Mouse (Mus musculus) megakaryocyte, embryonic 14.5 days (primary cell): ENCODE measurements around the gene Ablim1. TPM values are rescaled to one million over a fixed set of nuclear protein-coding genes. Genes with fewer than 3 reads are reported as not detected.

Experiments
- H3K27me3 ChIP-seq: replicated peaks from 2 replicates; pipeline ENCODE3; 2012; ENCODE audit warnings: inconsistent platforms
- H3K36me3 ChIP-seq: replicated peaks from 2 replicates; pipeline ENCODE3; 2012; ENCODE audit warnings: low read length, inconsistent platforms, mixed read lengths
- H3K4me1 ChIP-seq: 2 replicates; pipeline ENCODE4 v1.6.1; 2012; ENCODE audit warnings: inconsistent platforms
- H3K4me3 ChIP-seq: replicated peaks from 2 replicates; pipeline ENCODE3; 2012; ENCODE audit warnings: moderate library complexity, mild to moderate bottlenecking, inconsistent platforms
- H3K9me3 ChIP-seq: 2 replicates; pipeline ENCODE4 v1.6.1; 2012; ENCODE audit warnings: inconsistent platforms
- FLI1 ChIP-seq: IDR thresholded peaks from 2 replicates; pipeline ENCODE4 v1.6.1; 2012; ENCODE audit warnings: low read length, inconsistent platforms, mixed read lengths
- GATA1 ChIP-seq: IDR thresholded peaks from 3 replicates; pipeline ENCODE4 v1.6.1; 2012; ENCODE audit warnings: mixed read lengths, low read length, inconsistent platforms, borderline replicate concordance
- polyA plus RNA-seq: library from polyadenylated mRNA; stranded (reverse); fragments of >175 nt; gene quantifications from 2 replicates; pipeline ENCODE4 v1.2.3, GENCODE M21; 2012; ENCODE audit warnings: low replicate concordance; ENCODE audit not compliant: insufficient read depth

The Ablim1 gene
- polyA plus RNA-seq, 1 experiment, result 0.17 TPM

DNA sequence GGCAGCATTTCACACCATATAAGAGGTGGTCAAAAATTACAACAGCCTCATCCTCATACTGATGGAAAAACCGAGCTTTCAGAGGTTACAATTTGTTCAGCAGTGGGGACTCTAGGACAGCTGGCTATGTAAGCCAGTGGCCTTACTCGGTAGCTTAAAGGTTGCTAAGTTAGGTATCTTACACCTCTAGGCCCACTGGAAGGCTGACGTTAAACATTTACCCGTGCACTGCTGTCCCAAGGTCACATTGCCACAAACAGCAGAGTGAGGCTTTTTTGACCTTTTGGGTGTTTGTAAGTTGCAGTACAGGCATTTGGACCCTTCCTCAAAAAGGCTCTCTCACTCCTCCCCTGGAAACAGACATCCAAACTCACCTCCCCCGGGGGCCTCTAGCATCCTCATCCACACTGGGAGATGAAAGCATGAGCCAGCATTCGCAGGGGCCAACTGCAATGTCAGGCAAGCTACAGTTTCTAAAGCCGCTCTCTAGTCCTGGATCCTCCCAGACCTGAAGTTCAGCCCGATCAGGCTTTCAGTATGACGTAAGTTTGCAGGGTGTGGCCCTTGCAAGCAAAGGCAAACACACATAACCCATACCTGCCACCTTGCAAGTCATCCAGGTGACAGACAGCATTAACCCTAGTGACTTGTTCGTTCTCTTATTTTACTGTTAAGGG lies 132.7 kb downstream of the Ablim1 start:
- no peak overlapping the region for H3K4me3 ChIP-seq
- TF ChIP-seq GATA1 (no peak), FLI1 (no peak)
- H3K36me3 ChIP-seq, result no peaks in the 10 kb centered on the region
- H3K4me1 ChIP-seq, result peaks cover 10% of the 10 kb centered on the region
- no peaks in the 10 kb centered on the region for H3K9me3 ChIP-seq
- H3K27me3 ChIP-seq, result peaks cover 40% of the 10 kb centered on the region

DNA sequence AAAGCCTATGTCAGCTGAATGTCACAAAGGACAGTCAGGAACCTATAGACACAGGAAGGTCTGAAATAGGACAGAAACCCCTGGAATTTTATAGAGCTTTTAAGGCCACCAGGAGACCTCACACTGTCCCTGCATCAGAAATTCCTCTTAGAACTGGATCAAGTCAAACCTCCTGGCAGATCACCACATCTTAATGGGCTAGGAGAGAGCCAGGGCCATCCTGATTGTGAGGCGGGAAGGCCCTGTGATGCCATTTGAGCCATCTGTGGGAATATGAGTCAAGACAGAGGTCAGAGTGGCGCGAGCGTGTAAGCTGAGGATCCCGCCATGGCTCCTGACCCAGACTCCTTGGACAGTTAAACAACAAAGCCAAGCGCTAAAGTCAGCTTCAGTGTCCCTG lies 133.4 kb downstream of the Ablim1 start:
- TF ChIP-seq FLI1 (no peak), GATA1 (no peak)
- Histone ChIP-seq H3K9me3 (no peaks in the 10 kb centered on the region), H3K27me3 (peaks cover 36% of the 10 kb centered on the region), H3K4me3 (no peak overlapping the region), H3K4me1 (peaks cover 10% of the 10 kb centered on the region), H3K36me3 (no peaks in the 10 kb centered on the region)

DNA sequence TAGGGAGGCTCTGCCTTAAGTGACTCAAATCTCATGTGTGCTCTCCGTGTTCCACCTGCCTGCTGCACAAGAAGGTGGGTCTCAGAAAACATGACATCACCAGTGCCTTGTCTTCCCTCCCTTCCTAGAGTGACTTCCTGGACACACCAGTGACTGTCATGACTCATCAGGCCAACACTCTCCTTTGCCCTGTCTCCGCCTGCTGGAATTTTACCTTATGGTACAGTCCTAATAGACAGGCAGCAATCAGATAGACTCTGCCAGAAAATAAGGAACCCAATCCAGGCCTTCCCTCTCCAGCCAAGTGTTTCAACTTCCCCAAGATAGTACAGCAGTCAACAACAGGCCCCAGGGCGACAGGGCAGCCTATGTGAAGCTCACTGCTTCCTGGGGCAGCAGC lies 133.8 kb downstream of the Ablim1 start:
- Histone ChIP-seq H3K9me3 (no peaks in the 10 kb centered on the region), H3K27me3 (peaks cover 36% of the 10 kb centered on the region), H3K4me3 (no peak overlapping the region), H3K36me3 (no peaks in the 10 kb centered on the region), H3K4me1 (peaks cover 10% of the 10 kb centered on the region)
- TF ChIP-seq FLI1 (no peak), GATA1 (no peak)

DNA sequence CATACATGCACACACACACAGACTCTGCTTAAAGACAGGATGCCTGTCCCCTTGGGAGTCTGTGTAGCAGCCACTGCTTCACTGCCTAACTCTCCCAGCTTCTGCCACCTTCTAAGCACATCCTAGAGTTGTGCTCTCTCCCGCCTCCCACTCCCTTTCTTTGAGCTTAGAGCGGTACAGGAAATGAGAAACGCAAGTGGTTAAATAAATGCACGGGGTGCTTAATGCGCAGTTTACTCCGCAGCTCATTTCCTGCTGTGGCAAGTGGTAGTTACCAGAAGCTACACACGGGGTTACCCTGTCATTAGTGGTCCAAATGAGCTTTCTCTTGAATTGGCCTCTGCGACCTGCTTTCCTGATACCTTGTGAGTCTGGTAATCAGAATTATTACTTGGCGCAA lies 134.4 kb downstream of the Ablim1 start:
- Histone ChIP-seq H3K4me3 (peak overlapping the region; percentile 60), H3K9me3 (no peaks in the 10 kb centered on the region), H3K4me1 (peaks cover 10% of the 10 kb centered on the region), H3K27me3 (peaks cover 37% of the 10 kb centered on the region), H3K36me3 (no peaks in the 10 kb centered on the region)
- TF ChIP-seq GATA1, result no peak
- TF ChIP-seq FLI1, result no peak

DNA sequence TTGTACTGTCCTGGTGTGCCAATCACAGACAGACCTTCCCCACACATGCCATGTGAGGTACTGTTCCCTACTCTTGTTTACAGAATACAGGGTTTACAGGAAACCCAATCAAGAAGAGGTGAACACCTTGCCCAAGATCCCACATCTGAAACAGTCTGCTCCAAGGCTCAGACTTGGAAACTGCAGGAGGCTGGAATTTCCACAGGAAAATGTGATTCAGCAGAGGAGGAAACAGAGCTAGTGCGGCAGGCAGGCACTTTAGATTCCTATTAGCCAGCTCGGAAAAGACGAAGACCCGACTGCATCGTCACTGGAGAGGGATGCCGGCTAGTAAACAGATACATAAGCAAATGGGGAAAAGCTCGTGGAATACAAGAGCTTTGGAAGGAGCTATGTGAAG lies 135.4 kb downstream of the Ablim1 start:
- Histone ChIP-seq H3K9me3 (no peaks in the 10 kb centered on the region), H3K36me3 (no peaks in the 10 kb centered on the region), H3K4me1 (peaks cover 10% of the 10 kb centered on the region), H3K4me3 (no peak overlapping the region), H3K27me3 (peaks cover 38% of the 10 kb centered on the region)
- TF ChIP-seq FLI1, result no peak

DNA sequence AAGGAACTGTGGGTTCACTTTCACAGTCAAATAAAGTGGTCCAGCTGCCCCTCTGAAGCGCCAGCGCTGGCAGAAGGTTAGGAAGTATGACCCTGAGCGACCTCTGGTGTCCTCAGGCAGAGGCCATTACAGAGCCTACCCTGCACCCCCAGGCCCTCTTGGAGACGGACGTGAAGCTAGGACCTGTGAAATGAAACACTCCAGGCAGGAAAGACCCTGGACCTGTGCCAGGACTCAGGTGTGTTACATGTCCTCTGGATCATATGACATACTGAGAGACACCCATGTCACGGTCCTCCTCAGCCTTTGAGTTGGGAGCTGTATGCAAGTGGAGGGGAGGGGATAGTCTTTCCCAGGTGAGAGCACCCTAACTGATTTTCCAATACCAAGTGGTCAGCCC lies 137.4 kb downstream of the Ablim1 start:
- TF ChIP-seq FLI1 (no peak), GATA1 (no peak)
- peaks cover 10% of the 10 kb centered on the region for H3K4me1 ChIP-seq
- no peaks in the 10 kb centered on the region for H3K9me3 ChIP-seq
- peaks cover 33% of the 10 kb centered on the region for H3K27me3 ChIP-seq
- H3K4me3 ChIP-seq, result no peak overlapping the region
- H3K36me3 ChIP-seq, result no peaks in the 10 kb centered on the region

DNA sequence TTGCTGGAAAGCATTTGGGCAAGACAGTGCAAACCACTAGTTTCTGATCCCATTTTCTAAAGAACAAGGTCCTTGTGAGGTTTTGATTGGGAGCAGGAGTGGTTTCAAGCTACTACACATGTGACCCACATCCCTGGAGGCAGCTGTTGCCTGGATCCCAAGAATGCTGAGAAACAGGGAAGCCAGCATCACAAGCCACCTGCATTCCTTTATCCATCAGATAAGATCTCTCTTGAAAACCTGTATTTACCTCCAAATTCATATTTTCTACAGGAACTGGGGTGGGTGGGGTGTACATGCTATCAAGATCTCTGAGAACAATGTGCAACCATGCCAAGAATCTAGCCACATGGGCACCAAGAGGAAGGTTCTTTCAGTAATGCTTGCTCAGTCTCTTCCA lies 139.6 kb downstream of the Ablim1 start:
- Histone ChIP-seq H3K4me1 (peaks cover 2% of the 10 kb centered on the region; the same call in 1 of the 2 replicates), H3K9me3 (no peaks in the 10 kb centered on the region), H3K36me3 (no peaks in the 10 kb centered on the region), H3K4me3 (no peak overlapping the region), H3K27me3 (peaks cover 23% of the 10 kb centered on the region)
- no peak for TF ChIP-seq GATA1
- no peak for TF ChIP-seq FLI1

DNA sequence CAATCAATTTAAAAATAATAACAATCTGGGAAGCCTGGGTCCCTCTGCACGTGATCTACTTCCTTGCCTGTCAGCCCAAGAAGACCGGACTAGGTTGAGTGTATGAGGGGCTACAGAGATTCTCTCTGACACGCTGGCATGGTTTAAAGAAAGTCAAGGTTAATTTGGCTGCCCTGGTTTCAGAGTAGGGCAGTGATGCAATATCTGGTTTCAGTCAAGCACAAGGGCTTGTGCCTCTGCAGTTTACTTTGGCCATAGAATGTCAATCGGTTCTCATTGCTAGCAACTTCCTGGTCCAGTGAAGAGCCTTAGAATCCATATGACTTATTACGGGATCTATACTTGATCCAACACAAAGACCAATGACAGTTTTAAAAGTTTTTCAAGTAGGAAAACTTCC lies 140.2 kb downstream of the Ablim1 start:
- peaks cover 22% of the 10 kb centered on the region for H3K27me3 ChIP-seq
- H3K4me1 ChIP-seq, result no peaks in the 10 kb centered on the region
- no peaks in the 10 kb centered on the region for H3K9me3 ChIP-seq
- TF ChIP-seq GATA1, result no peak
- TF ChIP-seq FLI1, result no peak
- no peaks in the 10 kb centered on the region for H3K36me3 ChIP-seq
- H3K4me3 ChIP-seq, result no peak overlapping the region

DNA sequence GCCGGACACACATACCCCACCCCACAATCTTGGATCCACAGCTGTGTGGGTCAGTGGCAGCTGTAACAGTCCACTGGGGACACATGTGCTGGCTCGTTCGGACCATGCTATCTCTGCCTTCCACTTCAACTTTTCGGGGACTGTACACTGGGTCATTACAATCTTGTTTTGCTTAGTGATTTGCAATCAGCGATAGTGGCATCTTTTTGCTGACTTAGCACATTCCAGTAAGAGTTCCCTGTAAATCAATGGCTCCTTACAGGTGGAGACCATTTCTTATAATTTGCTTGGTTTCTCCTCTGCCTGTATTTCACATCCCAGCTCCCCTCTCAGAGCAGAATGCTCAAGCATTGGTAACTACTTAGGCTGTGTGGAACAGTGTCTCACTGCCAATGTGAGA lies 140.7 kb downstream of the Ablim1 start:
- H3K27me3 ChIP-seq, result peaks cover 19% of the 10 kb centered on the region
- no peaks in the 10 kb centered on the region for H3K4me1 ChIP-seq
- H3K4me3 ChIP-seq, result no peak overlapping the region
- no peaks in the 10 kb centered on the region for H3K9me3 ChIP-seq
- H3K36me3 ChIP-seq, result no peaks in the 10 kb centered on the region
- TF ChIP-seq FLI1, result no peak
- TF ChIP-seq GATA1, result no peak

DNA sequence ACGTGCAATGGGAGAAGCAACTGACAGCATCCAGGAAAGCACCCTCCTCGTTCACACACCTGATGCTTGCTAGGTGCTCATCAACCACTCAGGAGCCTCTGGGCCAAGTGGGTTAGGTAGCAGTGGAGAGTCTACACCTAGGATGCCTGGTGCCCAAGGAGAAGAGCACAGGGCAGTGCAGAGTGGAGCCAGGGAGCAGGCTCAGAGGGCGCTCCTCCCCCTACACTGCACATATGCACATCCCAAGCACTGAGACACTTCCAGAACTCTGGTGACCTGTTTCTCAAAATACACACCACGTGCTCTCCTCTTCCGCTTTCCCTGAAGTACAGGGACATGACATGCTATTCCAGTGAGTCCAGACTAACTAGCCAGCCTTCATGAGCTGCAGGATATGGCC lies 142.4 kb downstream of the Ablim1 start:
- no peak for TF ChIP-seq GATA1
- TF ChIP-seq FLI1, result no peak
- Histone ChIP-seq H3K4me3 (no peak overlapping the region), H3K36me3 (no peaks in the 10 kb centered on the region), H3K9me3 (no peaks in the 10 kb centered on the region), H3K27me3 (peaks cover 21% of the 10 kb centered on the region), H3K4me1 (no peaks in the 10 kb centered on the region)

DNA sequence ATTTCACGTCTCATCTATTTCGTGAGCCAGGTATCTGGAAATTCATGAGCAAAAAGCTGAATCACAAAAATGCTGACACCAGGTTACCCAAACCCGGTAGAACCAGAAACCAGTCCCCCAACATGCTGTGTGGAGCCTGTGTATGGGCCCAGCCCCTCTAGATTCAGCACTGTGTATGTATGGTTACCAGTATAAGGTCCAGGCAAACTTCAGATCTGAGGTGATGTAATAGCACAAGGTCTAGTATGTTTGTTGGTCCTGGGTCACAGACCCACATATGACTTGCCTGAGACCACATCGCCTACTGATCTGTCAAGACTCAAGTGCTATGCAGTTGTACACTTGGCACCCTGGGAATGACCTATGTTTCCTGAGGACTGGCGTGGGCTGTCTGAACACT lies 143.8 kb downstream of the Ablim1 start:
- no peak overlapping the region for H3K4me3 ChIP-seq
- H3K9me3 ChIP-seq, result no peaks in the 10 kb centered on the region
- no peak for TF ChIP-seq FLI1
- TF ChIP-seq GATA1, result no peak
- no peaks in the 10 kb centered on the region for H3K36me3 ChIP-seq
- H3K27me3 ChIP-seq, result peaks cover 27% of the 10 kb centered on the region
- H3K4me1 ChIP-seq, result no peaks in the 10 kb centered on the region
